Mouse (Mus musculus) cerebellum, postnatal 14 days (tissue): ENCODE measurements around the gene Rpl9-ps1.

Experiments used
- DNase-seq, 2 experiments: peaks; one replicate each; pipeline ENCODE4 v3.0.0; 2021; ENCODE audit warnings: mixed read lengths in 2 of 2

Rpl9-ps1 gene

GRCm38 (mm10) chr11:83645521-83645920 lies at the start of gene Rpl9-ps1:
Gene Rpl9-ps1 (minus strand): TSS chr11:83645621.
- no peak for DNase-seq

- no peak for DNase-seq
Measured at GRCm38 (mm10) chr11:83692008-83692407, 46.6 kb upstream of the Rpl9-ps1 start.

DNA sequence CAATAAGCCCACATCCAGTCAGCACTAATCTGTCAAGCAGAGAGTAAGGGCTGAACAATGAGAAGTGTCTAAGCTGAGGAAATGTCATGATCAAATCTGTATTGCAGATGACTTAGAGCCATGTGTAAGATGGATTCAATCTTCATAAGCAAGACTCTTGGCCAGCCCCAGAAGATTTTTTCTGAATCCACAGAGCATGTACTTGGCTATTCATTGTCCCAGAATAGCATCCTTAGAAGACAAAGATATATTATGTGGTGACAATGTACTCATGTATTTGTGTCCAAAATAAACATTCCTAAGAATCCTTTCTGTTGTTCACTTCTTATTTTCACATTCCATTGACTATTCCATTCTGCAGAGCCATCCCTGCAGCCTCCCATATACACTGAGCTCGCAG lies 44.5 kb upstream of the Rpl9-ps1 start:
- no peak for DNase-seq

- DNase-seq: no peak
Measured at GRCm38 (mm10) chr11:83675665-83676064, 30.2 kb upstream of the Rpl9-ps1 start.

- no peak for DNase-seq
Measured at GRCm38 (mm10) chr11:83671743-83672142, 26.3 kb upstream of the Rpl9-ps1 start.

GRCm38 (mm10) chr11:83663532-83663931 lies 18.1 kb upstream of the Rpl9-ps1 start:
- DNase-seq: no peak

- no peak for DNase-seq
Measured at GRCm38 (mm10) chr11:83662204-83662603, 16.8 kb upstream of the Rpl9-ps1 start, which contains the start of gene Ccl4. Gene Ccl4 (plus strand): TSS chr11:83662584.

DNA sequence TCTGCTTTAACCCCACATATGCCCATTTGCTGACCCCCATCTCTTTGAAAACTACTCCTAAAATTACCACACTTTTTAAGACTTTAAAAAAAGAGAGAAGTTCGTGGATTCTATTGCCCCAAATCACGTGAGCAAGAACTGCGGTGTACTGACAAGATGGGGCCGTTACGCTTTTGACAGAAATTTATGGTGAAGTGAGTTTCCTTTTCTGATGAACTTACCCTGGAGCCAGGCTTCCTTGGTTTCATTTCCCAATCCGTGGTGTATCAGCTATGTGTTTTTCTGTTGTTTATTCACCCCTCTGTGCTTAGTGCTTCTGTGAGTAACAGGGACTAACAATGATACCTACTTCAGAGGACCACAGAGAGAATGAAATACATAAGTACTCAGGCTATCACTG lies 13.4 kb upstream of the Rpl9-ps1 start:
- no peak for DNase-seq

GRCm38 (mm10) chr11:83657508-83657907 lies 12.1 kb upstream of the Rpl9-ps1 start:
- no peak for DNase-seq

GRCm38 (mm10) chr11:83654606-83655005 lies 9.2 kb upstream of the Rpl9-ps1 start:
- no peak for DNase-seq

DNA sequence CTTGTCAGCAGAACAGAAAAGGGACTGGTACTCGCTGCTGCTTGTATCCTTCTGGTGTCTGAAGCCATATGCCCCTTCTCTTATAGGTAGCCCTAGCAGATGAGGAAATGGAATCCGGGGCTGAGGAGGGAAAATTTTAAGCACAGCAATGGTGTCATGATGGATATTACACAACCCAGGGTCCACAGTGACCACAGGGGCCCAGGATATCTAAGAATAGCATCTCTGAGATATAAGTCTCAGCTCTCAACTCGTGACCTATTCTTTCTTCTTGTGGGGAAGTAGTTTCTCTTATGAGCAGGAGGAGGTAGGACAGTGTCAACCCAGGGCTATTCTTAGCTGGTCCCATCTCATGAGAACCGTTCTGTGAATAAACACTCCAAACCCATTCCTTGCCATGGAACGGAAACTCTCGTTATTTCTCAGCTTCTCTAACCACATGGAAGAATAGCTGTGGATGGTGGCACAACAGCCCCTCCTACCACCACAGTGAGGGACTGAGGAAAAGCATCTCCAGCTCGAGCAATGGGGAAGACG lies 4.0 kb upstream of the Rpl9-ps1 start, which contains the start of gene Ccl3:
Gene Ccl3 (minus strand): TSS at position 51 of the 537 bp plus-strand sequence.
- DNase-seq: no peak

DNA sequence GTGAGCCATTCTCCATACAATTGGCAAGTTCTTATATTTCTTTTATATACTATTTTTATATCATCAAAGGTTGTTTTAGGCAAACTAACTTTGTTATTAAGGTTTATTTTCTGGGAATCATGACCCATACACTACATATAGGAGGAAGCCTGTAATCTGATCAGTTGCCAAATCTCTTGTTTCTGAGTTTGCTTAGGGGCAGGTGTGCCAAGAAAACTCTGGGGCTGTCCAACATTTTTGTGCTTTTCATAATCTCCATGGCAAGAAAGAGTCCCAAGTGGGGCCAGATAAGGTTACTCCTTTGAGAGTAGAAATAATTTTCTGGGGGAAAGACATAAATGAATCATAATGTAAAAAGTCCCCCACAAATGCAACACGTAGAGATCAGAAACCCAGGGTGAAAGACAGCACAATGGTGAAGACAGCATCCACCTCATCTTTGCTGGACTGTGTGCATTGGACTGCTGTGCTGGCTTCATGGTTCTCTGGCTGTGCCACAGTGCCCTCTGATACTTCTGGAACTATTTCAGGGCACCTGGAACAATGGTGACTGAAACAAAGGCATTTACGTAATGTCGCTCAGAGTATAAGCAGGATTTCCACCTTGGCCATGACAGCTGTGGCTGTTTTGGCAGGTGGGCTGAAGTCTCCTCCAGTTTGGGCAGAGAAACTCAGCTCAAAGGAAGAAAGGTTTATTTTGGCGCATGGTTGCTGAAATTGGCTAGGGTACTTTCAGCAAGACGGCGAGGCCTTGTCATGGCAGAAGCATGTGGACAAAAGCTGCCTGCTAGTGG lies 1.1 kb upstream of the Rpl9-ps1 start:
- DNase-seq: no peak

DNA sequence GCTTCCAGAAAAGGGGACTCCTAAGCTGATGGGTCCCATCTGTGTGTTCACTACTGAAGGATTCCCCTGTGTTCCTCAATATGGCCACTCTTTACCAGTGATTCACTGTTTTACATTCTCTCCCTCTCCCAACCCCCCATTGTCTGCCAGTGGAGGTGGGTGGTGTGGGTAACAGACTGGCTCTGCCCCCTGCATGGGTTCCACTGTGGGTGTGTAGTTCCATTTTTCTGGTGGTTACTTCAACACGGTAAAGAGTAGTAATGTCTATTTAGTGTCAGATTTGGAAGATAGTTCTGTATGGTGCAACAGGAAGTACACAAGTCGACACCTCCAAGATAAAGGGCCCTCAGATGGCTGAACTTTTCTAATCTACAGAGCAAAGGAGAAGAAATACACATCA lies 4.2 kb downstream of the Rpl9-ps1 start:
- DNase-seq: no peak

GRCm38 (mm10) chr11:83640141-83640540 lies 5.3 kb downstream of the Rpl9-ps1 start:
- DNase-seq: no peak

GRCm38 (mm10) chr11:83639533-83639932 lies 5.9 kb downstream of the Rpl9-ps1 start:
- no peak for DNase-seq

- DNase-seq: no peak
Measured at GRCm38 (mm10) chr11:83638934-83639333, 6.5 kb downstream of the Rpl9-ps1 start.

DNA sequence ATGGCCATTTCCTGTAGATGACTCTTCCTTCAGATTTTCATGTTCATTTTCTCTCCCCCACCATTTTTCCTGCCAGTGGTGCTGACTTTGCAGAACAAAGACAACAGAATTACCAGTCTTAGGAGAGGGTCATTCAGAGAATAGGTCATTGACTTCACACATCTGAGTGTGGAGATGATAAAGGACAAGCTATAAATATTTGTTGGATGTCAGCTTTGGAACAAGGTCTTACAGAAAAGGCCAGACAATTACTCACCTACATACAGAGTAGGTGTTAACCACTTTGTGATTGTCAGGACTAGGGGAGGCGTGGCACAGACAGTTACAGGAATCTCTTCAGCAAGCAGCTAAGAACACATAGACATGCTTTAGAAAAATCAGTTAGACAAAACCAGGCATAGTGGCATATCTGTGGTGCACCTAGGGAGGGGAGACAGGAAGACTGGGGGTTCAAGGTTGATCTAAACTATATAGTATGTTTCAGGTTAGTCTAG lies 8.6 kb downstream of the Rpl9-ps1 start:
- no peak for DNase-seq

GRCm38 (mm10) chr11:83634898-83635297 lies 10.5 kb downstream of the Rpl9-ps1 start:
- no peak for DNase-seq

- peak; percentile 4 to 27 for DNase-seq
Measured at GRCm38 (mm10) chr11:83634425-83634824, 11.0 kb downstream of the Rpl9-ps1 start.

- DNase-seq: peak; percentile 53 to 55
Measured at GRCm38 (mm10) chr11:83632744-83633143, 12.7 kb downstream of the Rpl9-ps1 start.

DNA sequence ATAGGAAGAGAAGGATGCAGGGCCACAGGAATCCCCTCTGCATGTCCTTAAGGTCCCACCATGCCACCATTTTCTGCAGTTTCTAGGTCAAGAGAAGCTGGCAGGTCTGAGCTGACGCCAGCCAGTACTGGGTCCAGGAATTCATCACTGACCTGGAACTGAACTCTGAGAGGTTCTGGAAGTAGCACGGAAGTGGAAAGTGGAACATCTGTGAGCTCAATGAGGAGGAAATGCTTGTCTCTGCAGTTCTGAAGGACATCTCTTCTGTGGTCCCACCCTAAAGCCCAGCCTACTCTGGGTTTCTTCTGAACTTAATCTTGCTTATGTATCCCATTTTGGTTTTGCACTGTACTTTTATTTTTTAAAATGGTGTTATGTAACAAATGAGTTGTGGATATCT lies 14.4 kb downstream of the Rpl9-ps1 start:
- no peak for DNase-seq

- DNase-seq: no peak
Measured at GRCm38 (mm10) chr11:83630630-83631029, 14.8 kb downstream of the Rpl9-ps1 start.

- no peak for DNase-seq
Measured at GRCm38 (mm10) chr11:83628808-83629207, 16.6 kb downstream of the Rpl9-ps1 start.

GRCm38 (mm10) chr11:83623586-83623985 lies 21.8 kb downstream of the Rpl9-ps1 start:
- DNase-seq: no peak
